Mouse (Mus musculus): ENCODE measurements around the gene Mypop.

GRCm38 (mm10) chr7:19010581-19010980 is 19.5 kb downstream of the Mypop start:
- no peak for TF ChIP-seq CTCF (IDR thresholded peaks at IDR 0.05; ENCODE audit: control insufficient read depth, insufficient read depth, insufficient replicate concordance, low read depth, low read length)
- TF ChIP-seq POLR2A (IDR thresholded peaks at IDR 0.05; ENCODE audit: control insufficient read depth, low read depth, low read length) = no peak
